Mouse (Mus musculus) testis, adult 2 months (tissue): ENCODE results near the gene Flywch2. TPM values are rescaled to one million over a fixed set of nuclear protein-coding genes. Genes with fewer than 3 reads are reported as not detected.
A peak's percentile ranks its signal among the peaks of the same experiment; 100 is the strongest.

Experiments used
- H3K27ac ChIP-seq: fragments of 200-500 bp; 2 replicates; pipeline ENCODE4 v1.5.1; 2012; ENCODE audit warnings: low read depth, low read length; ENCODE audit not compliant: control insufficient read depth, insufficient read depth
- H3K27me3 ChIP-seq: fragments of 200-500 bp; 2 replicates; pipeline ENCODE4 v1.6.1; 2012; ENCODE audit warnings: mild to moderate bottlenecking, low read length, moderate library complexity; ENCODE audit not compliant: control insufficient read depth, insufficient read depth
- H3K36me3 ChIP-seq: fragments of 200-500 bp; 2 replicates; pipeline ENCODE4 v1.6.1; 2012; ENCODE audit warnings: mild to moderate bottlenecking, low read length; ENCODE audit not compliant: control insufficient read depth, insufficient read depth
- H3K4me1 ChIP-seq: fragments of 200-500 bp; 2 replicates; pipeline ENCODE4 v1.6.1; 2012; ENCODE audit warnings: low read length; ENCODE audit not compliant: control insufficient read depth, insufficient read depth
- H3K4me3 ChIP-seq: fragments of 200-500 bp; 2 replicates; pipeline ENCODE4 v1.5.1; 2012; ENCODE audit warnings: low read depth, mild to moderate bottlenecking, low read length, moderate library complexity, mixed read lengths; ENCODE audit not compliant: control insufficient read depth
- CTCF ChIP-seq: fragments of 200-500 bp; IDR thresholded peaks from 2 replicates; pipeline ENCODE4 v1.5.1; 2012; ENCODE audit warnings: low read depth, mild to moderate bottlenecking, inconsistent platforms, low read length, moderate library complexity; ENCODE audit not compliant: control insufficient read depth, insufficient read depth, insufficient replicate concordance
- POLR2A ChIP-seq: fragments of 200-500 bp; IDR thresholded peaks from 2 replicates; pipeline ENCODE4 v1.6.1; 2012; ENCODE audit warnings: low read depth, mild to moderate bottlenecking, inconsistent platforms, low read length, moderate library complexity; ENCODE audit not compliant: control insufficient read depth
- polyA plus RNA-seq: library from polyadenylated mRNA; depleted of rRNA; stranded (reverse); fragments of >200 nt; gene quantifications from 2 replicates; pipeline ENCODE4 v1.2.3, GENCODE M21; 2012

The Flywch2 gene
- polyA plus RNA-seq, 1 experiment: 11.8 TPM

DNA sequence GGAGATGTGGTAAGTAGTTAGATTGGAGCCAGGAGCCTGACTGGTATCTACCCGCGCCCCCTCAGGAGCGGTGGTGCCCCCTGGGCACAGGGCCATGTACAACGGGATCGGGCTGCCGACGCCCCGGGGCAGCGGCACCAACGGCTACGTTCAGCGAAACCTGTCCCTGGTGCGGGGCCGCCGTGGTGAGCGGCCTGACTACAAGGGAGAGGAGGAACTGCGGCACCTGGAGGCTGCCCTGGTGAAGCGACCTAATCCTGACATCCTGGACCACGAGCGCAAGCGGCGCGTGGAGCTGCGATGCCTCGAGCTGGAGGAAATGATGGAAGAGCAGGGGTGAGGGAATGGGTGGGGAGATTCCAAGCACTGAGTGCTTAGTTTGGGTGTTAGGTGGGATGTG, 21.0 kb upstream of the Flywch2 start:
- peak overlapping the region; percentile 75 for H3K4me3 ChIP-seq
- H3K27me3 ChIP-seq: no peaks in the 10 kb centered on the region
- no peak for TF ChIP-seq POLR2A
- TF ChIP-seq CTCF: peak; percentile 2; the same call in 1 of the 2 replicates
- H3K4me1 ChIP-seq: peaks cover 4% of the 10 kb centered on the region
- peaks cover 8% of the 10 kb centered on the region for H3K36me3 ChIP-seq
- no peak overlapping the region; the same call in 1 of the 2 replicates for H3K27ac ChIP-seq

DNA sequence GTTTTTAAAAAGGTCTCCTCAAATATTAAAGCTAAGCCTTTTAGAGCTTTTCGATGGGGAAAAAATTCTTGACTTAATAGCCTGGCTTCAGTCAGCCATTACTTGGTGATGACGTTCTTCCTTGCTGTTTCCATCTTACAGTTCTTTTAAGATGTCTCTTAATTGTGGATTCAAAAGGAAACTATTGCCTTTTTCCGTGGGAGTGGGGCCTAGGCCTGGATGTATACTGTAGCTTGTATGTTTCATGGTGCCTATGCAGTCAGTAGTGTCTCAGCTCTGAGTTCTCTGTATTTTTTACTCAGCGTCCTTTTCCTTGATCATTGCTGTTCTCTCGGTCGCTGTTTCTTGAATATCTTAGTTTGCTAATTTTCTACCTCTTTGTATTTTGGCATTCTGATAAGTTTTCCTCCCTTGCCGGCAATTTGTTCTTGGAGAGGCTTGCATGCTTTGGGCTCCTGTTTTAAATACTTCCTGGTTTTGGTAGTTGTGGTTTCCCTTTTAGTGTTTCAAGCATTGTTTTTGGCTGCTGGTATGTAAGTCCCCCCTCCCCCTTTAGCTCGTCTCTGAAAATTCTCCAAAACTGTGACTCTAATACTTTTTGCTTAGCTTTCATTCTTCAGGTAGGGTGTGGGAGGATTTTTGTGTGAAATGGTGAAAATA, 18.7 kb upstream of the Flywch2 start:
- H3K27me3 ChIP-seq: no peaks in the 10 kb centered on the region
- peaks cover 4% of the 10 kb centered on the region for H3K36me3 ChIP-seq
- H3K27ac ChIP-seq: no peak overlapping the region; the same call in 1 of the 2 replicates
- peak overlapping the region; percentile 87 for H3K4me3 ChIP-seq
- no peak for TF ChIP-seq CTCF
- TF ChIP-seq POLR2A: no peak
- H3K4me1 ChIP-seq: peaks cover 7% of the 10 kb centered on the region

DNA sequence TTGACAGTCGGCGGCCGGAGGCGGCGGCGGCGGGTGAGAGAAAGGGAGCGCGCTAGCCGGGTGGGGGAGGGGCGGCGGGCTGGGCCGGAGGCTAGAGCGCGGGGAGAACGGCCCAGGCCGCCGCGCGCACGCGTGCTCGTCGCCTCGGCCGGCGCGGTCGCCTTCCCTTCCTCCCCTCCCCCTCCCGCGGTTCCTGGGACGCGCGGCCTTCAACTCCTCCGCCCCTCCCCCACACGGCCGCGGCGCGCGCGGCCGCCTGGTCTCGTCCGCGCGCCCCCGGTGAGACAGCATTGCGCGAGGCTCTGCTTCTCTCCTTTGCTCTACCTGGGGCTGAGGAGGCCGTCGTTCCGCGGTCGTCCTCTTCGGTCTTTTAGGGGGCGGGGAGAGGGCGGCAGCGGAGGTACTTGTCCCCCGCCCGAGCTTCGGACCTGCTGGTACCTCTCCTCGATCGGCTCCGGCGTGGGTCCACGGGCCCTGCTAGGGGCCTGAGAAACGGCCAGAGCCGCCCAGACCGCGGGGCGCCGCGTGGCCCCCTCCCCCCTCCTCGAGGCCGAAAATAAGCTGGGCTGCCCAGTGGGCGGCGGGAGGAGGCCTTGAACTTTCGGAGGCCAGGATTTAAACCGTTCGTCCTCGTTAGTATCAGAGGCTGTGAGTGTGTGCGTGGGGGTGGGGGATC, 17.6 kb upstream of the Flywch2 start:
- Histone ChIP-seq H3K27me3 (no peaks in the 10 kb centered on the region), H3K4me1 (peaks cover 7% of the 10 kb centered on the region), H3K36me3 (peaks cover 2% of the 10 kb centered on the region), H3K27ac (peak overlapping the region; percentile 96), H3K4me3 (peak overlapping the region; percentile 87)
- TF ChIP-seq POLR2A: no peak; the same call in 1 of the 2 replicates
- TF ChIP-seq CTCF: no peak

DNA sequence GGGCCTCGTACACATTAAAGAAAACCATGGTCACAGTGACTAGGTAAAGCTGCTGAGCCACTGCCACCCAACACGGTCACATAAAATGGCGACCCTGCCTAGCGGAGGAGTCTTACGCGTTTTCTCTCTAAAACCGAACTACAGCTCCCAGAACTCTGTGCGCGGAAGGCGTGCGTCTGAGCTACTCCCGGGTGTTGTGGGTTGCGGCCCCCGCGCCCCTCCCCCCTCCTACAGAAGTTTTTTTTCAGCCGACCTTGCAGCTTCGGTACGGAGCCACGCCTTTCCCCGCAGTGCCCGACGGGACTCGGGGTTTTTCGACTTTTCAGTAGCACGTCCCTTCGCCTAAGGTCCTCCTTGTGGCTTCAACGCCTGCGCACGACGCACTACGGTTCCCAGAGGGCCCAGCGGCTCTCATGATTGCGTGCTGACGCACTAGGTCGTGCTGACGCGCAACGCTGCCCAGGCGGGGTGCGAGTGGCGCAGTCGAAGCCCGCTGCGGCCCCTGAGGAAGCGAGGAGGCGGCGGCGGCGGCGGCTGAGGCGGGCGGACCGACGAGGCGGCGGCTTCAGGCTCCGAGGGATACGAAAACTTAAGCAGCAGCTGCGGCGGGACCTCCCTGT, 17.0 kb upstream of the Flywch2 start:
- peaks cover 7% of the 10 kb centered on the region for H3K4me1 ChIP-seq
- no peaks in the 10 kb centered on the region for H3K27me3 ChIP-seq
- peak overlapping the region; percentile 96 for H3K27ac ChIP-seq
- peak overlapping the region; percentile 87 for H3K4me3 ChIP-seq
- TF ChIP-seq CTCF (no peak), POLR2A (peak; percentile 87)
- H3K36me3 ChIP-seq: peaks cover 1% of the 10 kb centered on the region; the same call in 1 of the 2 replicates

DNA sequence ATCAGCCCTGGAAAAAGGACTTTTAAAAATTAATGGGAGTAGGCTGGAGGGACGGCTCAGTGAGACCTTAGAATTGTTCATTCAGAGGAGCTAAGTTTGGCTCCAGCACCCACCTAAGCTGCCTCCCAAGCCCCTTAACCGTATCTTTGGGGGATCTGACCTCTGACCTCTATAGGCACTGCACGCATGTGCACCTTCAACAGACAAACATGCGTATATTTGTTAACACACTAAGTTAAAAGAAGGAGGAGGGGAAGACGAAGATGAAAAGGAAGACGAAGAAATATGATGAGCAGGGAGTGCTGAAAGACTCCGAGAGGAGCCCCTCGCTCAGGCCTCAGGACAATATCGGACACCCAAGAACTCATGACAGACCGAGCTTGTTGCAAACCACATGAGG, 15.7 kb upstream of the Flywch2 start:
- Histone ChIP-seq H3K27ac (no peak overlapping the region), H3K36me3 (no peaks in the 10 kb centered on the region), H3K4me1 (peaks cover 4% of the 10 kb centered on the region), H3K4me3 (peak overlapping the region; percentile 70), H3K27me3 (no peaks in the 10 kb centered on the region)
- TF ChIP-seq POLR2A: no peak
- TF ChIP-seq CTCF: no peak

DNA sequence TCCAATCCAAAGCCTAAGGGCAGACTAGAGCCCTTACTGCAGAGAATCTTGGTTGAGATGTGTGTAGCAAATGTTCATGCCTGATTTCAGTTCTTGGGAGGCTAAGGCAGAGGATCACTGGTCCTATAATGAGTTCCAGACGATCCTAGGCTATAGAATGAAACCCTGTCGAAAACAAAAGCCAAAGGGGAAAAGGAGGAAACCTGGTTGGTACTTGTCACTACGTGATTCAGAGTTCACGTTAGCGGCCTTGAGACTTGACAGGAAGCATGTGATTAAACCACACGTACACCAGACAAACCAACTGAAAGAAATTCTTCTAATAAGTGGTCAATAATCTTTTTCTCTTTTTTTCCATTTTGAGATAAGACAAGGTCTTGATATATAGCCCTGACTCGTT, 11.4 kb upstream of the Flywch2 start:
- H3K36me3 ChIP-seq: no peaks in the 10 kb centered on the region
- no peak overlapping the region for H3K4me3 ChIP-seq
- no peaks in the 10 kb centered on the region for H3K27me3 ChIP-seq
- no peak overlapping the region for H3K27ac ChIP-seq
- H3K4me1 ChIP-seq: peaks cover 4% of the 10 kb centered on the region; the same call in 1 of the 2 replicates
- no peak for TF ChIP-seq CTCF
- no peak for TF ChIP-seq POLR2A

DNA sequence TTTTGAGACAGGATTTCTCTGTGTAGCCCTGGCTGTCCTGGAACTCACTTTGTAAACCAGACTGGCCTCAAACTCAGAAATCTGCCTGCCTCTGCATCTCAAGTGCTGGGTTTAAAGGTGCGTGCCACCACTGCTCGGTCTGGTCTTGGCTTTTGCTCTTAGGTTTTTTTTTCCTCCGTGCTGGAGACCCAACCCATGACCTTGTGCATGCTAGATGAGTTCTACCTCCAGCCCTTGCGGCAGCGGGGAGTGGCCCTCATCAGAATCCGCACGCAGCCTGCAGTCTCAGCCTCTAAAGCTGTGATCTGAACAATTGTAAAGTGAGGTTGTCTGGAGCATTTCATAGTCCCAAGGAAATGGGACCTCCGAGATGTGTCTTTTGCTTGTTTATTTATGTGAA, 9.4 kb upstream of the Flywch2 start:
- Histone ChIP-seq H3K27ac (no peak overlapping the region), H3K4me3 (no peak overlapping the region), H3K4me1 (peaks cover 5% of the 10 kb centered on the region), H3K36me3 (no peaks in the 10 kb centered on the region), H3K27me3 (no peaks in the 10 kb centered on the region)
- TF ChIP-seq POLR2A (no peak), CTCF (no peak)
